Mouse (Mus musculus) spleen, adult 18-20 months (tissue): ENCODE results near the gene 4933430I17Rik.
"Not testable (repeated sequence)": the region's sequence is repeated elsewhere in the genome, so short reads cannot be mapped to it uniquely, and the experiment has no call there.

Experiments
- DNase-seq, 2 experiments: peaks; one replicate each; pipeline ENCODE4 v3.0.0; 2022; ENCODE audit warnings: mixed read lengths in 2 of 2

Gene 4933430I17Rik

GRCm38 (mm10) chr4:62524651-62525488, at the start of gene 4933430I17Rik, which contains the start of gene Pole3:
Gene 4933430I17Rik, plus strand, starts transcription at chr4:62525369.
Gene Pole3, minus strand, starts transcription at chr4:62525068.
- DNase-seq: peak; percentile 90 to 91

GRCm38 (mm10) chr4:62475793-62476192, 49.4 kb upstream of the 4933430I17Rik start:
- no peak for DNase-seq

- no peak for DNase-seq
Measured at GRCm38 (mm10) chr4:62477542-62478244, 47.5 kb upstream of the 4933430I17Rik start.

- DNase-seq: not testable (repeated sequence)
Measured at GRCm38 (mm10) chr4:62479593-62479936, 45.6 kb upstream of the 4933430I17Rik start.

GRCm38 (mm10) chr4:62479937-62480708, 45.0 kb upstream of the 4933430I17Rik start, which contains the start of gene Bspry:
Gene Bspry, plus strand, starts transcription at chr4:62480053.
- DNase-seq: peak; percentile 42 to 64

- peak in 1 of 2 experiments; percentile 24 for DNase-seq
Measured at GRCm38 (mm10) chr4:62480709-62481605, 44.2 kb upstream of the 4933430I17Rik start.

GRCm38 (mm10) chr4:62484928-62485327, 40.2 kb upstream of the 4933430I17Rik start:
- no peak for DNase-seq

GRCm38 (mm10) chr4:62485450-62486161, 39.6 kb upstream of the 4933430I17Rik start:
- no peak for DNase-seq

GRCm38 (mm10) chr4:62486162-62486696, 38.9 kb upstream of the 4933430I17Rik start:
- no peak for DNase-seq

- no peak for DNase-seq
Measured at GRCm38 (mm10) chr4:62487172-62487571, 38.0 kb upstream of the 4933430I17Rik start.

- DNase-seq: no peak
Measured at GRCm38 (mm10) chr4:62487914-62488313, 37.3 kb upstream of the 4933430I17Rik start.

- DNase-seq: no peak
Measured at GRCm38 (mm10) chr4:62492682-62493081, 32.5 kb upstream of the 4933430I17Rik start.

GRCm38 (mm10) chr4:62494230-62494629, 30.9 kb upstream of the 4933430I17Rik start:
- DNase-seq: no peak

- no peak for DNase-seq
Measured at GRCm38 (mm10) chr4:62495946-62496345, 29.2 kb upstream of the 4933430I17Rik start.

GRCm38 (mm10) chr4:62496815-62497214, 28.4 kb upstream of the 4933430I17Rik start:
- DNase-seq: no peak

- no peak for DNase-seq
Measured at GRCm38 (mm10) chr4:62500799-62501198, 24.4 kb upstream of the 4933430I17Rik start.

- no peak for DNase-seq
Measured at GRCm38 (mm10) chr4:62501534-62501933, 23.6 kb upstream of the 4933430I17Rik start.

- peak; percentile 75 to 86 for DNase-seq
Measured at GRCm38 (mm10) chr4:62501964-62502732, 23.0 kb upstream of the 4933430I17Rik start.

GRCm38 (mm10) chr4:62502969-62503368, 22.2 kb upstream of the 4933430I17Rik start:
- no peak for DNase-seq

GRCm38 (mm10) chr4:62503374-62503970, 21.7 kb upstream of the 4933430I17Rik start, which contains the start of gene Hdhd3:
Gene Hdhd3, minus strand, starts transcription at chr4:62503467.
- no peak for DNase-seq
